Mouse (Mus musculus): Measurements from ENCODE around the gene Ccdc62.

DNA sequence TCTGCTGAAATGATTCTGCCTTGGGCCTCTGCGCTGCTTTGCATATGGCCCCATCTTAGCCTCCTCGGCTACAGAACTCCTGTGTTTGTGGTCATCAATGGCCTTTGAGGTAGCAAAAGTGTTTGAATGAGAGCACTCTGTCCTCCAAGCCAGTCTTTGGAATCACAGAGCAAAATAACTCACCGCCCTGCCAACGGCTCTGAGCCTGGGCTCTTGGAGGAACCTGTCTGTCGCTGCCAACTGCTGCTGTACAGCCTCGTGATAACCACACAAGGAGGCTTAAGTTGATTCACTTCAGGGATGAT, 50.7 kb downstream of the Ccdc62 start:
- TF ChIP-seq CTCF (IDR thresholded peaks at IDR 0.05; ENCODE audit: low read depth): no peak
- no peak for TF ChIP-seq EP300 (IDR thresholded peaks at IDR 0.05; ENCODE audit: low read depth)

All from liver, embryonic 14.5 days (tissue).